Mouse (Mus musculus): ENCODE measurements around the gene Magea4. TPM values are rescaled to one million over a fixed set of nuclear protein-coding genes. Genes with fewer than 3 reads are reported as not detected.

Gene Magea4
- not detected in 2 replicates for polyA plus RNA-seq (2016; fragmentation: Nextera tagmentation; extraction: Ambion mirVana)

DNA sequence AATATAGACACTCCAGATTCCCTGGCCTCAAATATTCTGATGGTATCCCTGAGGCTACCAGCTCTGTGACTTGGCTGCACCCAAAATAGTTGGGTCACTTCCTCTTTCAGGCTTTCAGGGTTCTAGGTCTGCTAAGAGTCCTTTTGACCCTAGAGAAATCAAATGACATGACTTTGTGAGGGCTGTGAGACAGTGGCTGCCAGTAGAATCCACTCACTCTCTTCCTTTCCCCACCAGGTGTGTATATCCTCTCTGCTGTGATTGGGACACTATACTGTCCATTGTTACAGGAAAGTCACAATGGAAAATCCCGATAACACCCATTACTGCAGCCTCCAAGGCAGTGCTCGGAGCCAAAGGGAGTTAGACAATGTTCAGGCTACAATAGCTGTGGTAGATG lies at the start of gene Magea4:
Magea4 (plus strand) TSS at position 301 of the 400 bp plus-strand sequence.
- H3K9me3 ChIP-seq = no peaks in the 10 kb centered on the region
- no peaks in the 10 kb centered on the region for H3K36me3 ChIP-seq
- WGBS = 64% methylated on average over 2 of the region's 2 CpGs
- no peaks in the 10 kb centered on the region for H3K27me3 ChIP-seq (ENCODE audit: insufficient read depth, poor library complexity, severe bottlenecking)
- no peaks in the 10 kb centered on the region for H3K4me1 ChIP-seq
- H3K4me3 ChIP-seq = no peak within 1 kb of the TSS
- no peak within 1 kb of the TSS for H3K27ac ChIP-seq
- DNase-seq (ENCODE audit: low spot score) = no peak

DNA sequence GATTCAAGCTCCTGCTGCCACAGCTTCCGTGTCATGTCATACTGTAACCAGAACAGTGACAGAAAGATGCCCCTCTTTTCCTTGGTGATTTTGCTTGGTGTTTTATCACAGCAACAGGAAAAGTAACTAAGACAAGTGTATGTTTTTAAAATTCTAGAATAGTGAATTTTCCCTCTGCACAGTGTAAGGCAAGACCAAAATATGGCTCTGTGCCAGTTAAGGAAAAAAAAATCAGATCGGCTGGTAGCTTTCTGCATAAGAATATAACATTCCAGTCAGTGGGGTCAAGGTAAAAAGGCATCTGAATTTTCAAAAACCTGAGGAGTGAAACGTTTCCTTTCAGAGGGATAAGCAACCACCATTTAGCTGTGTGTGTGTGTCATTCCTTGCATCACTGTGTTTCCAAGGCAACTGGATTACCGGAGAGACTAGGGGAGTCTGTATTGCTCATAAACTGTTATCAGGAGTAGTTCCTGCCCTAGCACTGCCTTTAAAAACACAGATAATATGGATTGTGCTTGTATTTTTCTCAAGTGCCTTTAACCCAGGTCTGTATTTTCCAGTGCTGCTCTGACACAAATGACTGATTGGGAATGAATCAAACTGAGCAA lies 18.8 kb upstream of the Magea4 start:
- Histone ChIP-seq H3K27me3 (ENCODE audit: insufficient read depth, poor library complexity, severe bottlenecking) (no peaks in the 10 kb centered on the region), H3K4me3 (no peak overlapping the region), H3K36me3 (no peaks in the 10 kb centered on the region), H3K9me3 (no peaks in the 10 kb centered on the region), H3K27ac (no peak overlapping the region), H3K4me1 (no peaks in the 10 kb centered on the region)
- DNase-seq (ENCODE audit: low spot score) = no peak
- 50% methylated on average over 4 of the region's 4 CpGs for WGBS

DNA sequence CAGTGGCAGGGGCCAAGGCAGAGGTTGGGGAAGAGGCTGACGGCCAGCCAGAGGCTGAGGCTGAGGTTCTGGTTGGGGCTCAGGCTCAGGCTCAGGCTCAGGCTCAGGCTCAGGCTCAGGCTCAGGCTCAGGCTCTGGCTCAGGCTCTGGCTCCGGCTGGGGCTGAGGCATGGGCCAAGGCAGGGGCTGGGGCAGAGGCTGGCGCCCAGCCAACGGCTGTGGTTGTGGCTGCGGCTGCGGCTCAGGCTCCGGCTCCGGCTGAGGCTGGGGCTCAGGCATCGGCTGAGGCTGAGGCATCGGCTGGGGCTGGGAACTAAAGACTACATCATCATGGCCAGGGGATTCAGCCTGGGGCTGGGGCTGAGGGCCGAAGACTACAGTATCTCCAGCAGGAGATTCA lies 48.8 kb downstream of the Magea4 start:
- 0 out of 2 replicates have a peak, but pooled peaks cover 3% of the 10 kb centered on the region for H3K36me3 ChIP-seq
- no peak overlapping the region for H3K4me3 ChIP-seq
- H3K27me3 ChIP-seq (ENCODE audit: insufficient read depth, poor library complexity, severe bottlenecking) = no peaks in the 10 kb centered on the region
- no peak for DNase-seq (ENCODE audit: low spot score)
- no peak overlapping the region for H3K27ac ChIP-seq
- WGBS = 88% methylated on average over 11 of the region's 11 CpGs
- no peaks in the 10 kb centered on the region for H3K4me1 ChIP-seq
- no peaks in the 10 kb centered on the region for H3K9me3 ChIP-seq

MicroRNA genes within 50 kb of the gene (microRNA counts, 519-probe panel; counts per million panel counts)
- not detected for microRNA mmu-miR-224
- microRNA mmu-miR-452 = not detected

Small RNAs within 50 kb of the gene (microRNA-seq; reads per million reads assigned to microRNA genes)
- gene Mir224 = 241 reads per million, percentile 61 among the genes with 10 or more reads in this experiment
- gene Mir452 = 49.0 reads per million, percentile 43 among the genes with 10 or more reads in this experiment

Other genes with a start within 250 kb of the Magea4 start
- 0.20 TPM in 1 of 2 replicates, not detected in the other for gene Fate1, start 249.0 kb upstream of the Magea4 start, polyA plus RNA-seq (2016; fragmentation: Nextera tagmentation; extraction: Ambion mirVana)
- 0.06 TPM in 1 of 2 replicates, not detected in the other for gene Cnga2, start 230.2 kb upstream of the Magea4 start, polyA plus RNA-seq (2016; fragmentation: Nextera tagmentation; extraction: Ambion mirVana)
- 1.1 and 1.7 TPM in 2 replicates for gene Gabre, start 52.8 kb downstream of the Magea4 start, polyA plus RNA-seq (2016; fragmentation: Nextera tagmentation; extraction: Ambion mirVana)
- gene Magea10, start 164.8 kb downstream of the Magea4 start, polyA plus RNA-seq (2016; fragmentation: Nextera tagmentation; extraction: Ambion mirVana) = not detected in 2 replicates

Data from heart, embryonic 10.5 days (tissue).